Mouse (Mus musculus): ENCODE data around the gene Kcnmb4. TPM values are rescaled to one million over a fixed set of nuclear protein-coding genes. Genes with fewer than 3 reads are reported as not detected.

The Kcnmb4 gene
- total RNA-seq (2017) = 1.2 and 1.5 TPM in 2 replicates

DNA sequence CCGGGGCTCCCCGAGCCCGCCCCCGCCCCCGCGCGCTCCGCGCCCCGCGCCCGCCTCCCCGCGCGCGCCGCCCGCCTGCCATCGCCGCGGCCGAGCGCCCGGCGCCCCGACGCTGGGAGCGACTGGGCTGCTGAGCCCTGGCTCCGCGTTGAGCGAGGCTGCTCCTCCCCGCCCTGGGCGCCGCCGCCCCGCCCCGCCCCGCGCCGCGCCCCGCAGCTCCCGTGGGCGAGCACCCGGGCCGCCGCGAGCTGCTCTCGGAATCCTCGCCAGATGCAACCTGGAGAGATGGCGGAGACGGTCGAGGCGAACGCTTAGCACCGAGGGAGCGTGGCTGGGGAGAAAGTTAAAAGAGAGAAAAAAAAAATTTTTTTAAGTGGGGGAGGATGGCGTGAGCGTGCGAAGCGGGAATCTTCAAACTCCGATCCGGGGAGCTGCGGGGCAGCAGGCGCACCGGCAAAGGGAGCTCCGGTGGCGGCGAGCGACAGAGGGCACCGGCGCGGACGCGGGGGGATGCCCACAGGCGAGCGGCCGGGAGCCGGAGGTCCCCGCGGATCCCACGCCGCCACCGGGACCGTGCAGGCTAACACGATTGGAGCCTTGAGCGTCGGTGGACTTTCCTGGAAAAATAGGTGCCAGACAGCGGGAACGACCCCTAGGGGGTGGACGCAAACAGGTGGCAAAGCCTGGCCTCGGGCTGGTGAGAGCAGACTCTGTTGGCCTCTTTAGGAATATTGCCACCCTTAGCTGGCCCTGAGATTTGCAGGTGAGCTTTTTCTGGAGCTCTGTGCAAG, at the start of gene Kcnmb4:
Gene Kcnmb4 (minus strand): TSS at position 120 of the 791 bp plus-strand sequence.
- ATAC-seq (ENCODE audit: extremely low read depth, insufficient number of reproducible peaks, low FRiP score, poor library complexity, severe bottlenecking) = no peak

DNA sequence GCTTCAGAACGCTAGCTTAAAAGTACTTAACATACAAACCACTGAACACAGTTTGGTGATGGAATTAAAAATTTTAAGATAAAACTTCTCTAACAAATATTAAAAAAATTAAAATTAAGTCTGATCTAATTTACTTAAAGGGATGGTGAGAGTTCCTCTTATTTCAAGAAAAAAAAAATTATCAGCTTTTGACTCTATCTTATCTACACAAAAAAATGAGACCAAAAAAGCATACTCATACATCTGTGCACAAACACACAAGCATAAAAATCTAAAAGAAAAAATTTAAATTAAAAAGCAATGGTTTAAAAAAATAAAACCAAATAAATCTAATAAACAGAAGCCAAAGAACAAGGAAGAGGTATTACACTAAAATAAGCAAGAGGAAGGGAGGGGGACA, 45.9 kb upstream of the Kcnmb4 start:
- no peak for ATAC-seq (ENCODE audit: extremely low read depth, insufficient number of reproducible peaks, low FRiP score, poor library complexity, severe bottlenecking)

DNA sequence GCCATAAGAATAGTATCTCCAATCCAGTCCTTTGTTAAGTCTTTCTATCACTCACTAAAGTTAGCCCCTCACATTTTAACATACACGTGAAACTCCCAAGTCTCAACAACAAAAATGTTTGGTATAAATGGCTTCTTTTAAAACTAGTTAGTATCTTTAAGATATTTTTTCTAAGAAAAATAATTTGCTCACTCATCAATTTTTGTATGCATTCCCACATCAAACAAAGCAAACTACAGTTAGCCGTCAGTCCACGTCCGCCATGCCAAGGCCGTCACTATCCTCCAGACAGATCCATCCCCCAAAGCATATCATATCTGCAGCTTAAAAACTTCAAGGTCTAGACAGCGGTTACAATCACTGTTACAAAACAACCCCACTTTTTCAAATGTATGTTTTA, 41.9 kb upstream of the Kcnmb4 start:
- no peak for ATAC-seq (ENCODE audit: extremely low read depth, insufficient number of reproducible peaks, low FRiP score, poor library complexity, severe bottlenecking)

DNA sequence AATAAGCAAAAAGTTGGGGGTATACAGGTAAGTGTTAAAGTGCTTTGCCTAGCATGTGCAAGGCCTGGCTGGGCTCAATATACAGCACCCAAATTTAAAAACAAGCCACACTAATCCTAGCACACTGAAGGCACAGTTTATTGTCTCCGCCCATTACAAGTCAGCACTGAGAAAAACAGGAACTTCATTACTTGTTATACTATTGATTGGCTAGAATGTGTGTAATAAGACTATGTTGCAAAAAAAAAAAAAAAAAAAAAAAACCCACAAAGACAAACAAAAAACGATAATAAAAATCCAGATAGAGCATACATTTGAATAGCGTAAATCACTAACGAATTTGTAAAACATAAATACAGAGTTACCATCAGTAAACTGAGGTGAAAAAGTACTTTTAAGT, 41.5 kb upstream of the Kcnmb4 start:
- ATAC-seq (ENCODE audit: extremely low read depth, insufficient number of reproducible peaks, low FRiP score, poor library complexity, severe bottlenecking) = peak; percentile 44; the same call in 1 of the 2 replicates

DNA sequence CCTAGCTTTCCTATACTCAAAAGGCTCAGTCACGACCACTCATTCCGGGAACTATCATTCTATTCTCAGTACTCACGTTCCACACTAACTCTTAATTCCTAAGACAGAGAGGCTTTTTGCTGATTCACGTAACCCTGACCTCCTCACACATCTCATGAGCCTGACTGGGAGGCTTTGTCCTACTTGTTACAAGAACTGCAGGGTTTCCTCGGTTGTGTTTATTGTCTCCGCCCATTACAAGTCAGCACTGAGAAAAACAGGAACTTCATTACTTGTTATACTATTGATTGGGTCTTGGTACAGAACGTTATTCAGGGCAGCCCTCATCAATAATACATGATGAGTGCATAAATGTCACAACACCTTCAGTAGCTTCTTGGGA, 39.6 kb upstream of the Kcnmb4 start:
- ATAC-seq (ENCODE audit: extremely low read depth, insufficient number of reproducible peaks, low FRiP score, poor library complexity, severe bottlenecking) = peak; percentile 41; the same call in 1 of the 2 replicates

DNA sequence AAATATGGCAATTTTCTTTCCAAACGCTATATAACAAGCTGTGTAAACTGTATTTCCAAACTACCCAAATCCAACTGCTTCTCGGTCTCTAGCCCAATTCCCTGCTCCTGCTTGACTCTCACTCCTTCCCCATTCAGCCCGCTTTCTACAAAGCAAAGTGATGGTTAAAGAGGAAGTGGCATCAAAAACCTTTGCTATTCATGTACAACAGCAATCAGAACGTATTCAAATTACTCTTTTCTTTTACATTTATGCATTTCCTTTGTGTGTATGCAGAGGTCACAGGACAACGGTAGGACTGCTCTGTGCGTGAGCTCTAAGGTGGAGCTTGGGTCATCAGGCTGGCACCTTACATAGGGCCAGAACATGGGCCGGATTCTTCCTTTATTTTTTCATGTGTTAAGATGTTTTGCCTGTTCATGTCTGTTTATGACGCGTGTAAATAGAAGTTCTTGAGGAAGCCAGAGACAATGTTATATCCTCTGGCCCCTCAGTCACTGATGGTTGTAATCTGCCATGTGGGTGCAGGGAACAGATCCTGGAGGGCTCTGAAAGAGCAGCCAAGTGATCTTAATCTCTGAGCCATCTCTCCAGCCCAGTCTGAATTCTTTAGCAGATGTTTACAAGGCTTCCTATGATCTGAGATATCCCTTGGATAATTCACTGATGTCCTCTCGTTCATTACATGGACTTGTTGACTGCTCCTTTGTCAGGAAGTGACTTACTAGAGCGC, 39.0 kb upstream of the Kcnmb4 start:
- 0 out of 2 replicates have a peak, but pooled peaks have one; percentile 6 for ATAC-seq (ENCODE audit: extremely low read depth, insufficient number of reproducible peaks, low FRiP score, poor library complexity, severe bottlenecking)

DNA sequence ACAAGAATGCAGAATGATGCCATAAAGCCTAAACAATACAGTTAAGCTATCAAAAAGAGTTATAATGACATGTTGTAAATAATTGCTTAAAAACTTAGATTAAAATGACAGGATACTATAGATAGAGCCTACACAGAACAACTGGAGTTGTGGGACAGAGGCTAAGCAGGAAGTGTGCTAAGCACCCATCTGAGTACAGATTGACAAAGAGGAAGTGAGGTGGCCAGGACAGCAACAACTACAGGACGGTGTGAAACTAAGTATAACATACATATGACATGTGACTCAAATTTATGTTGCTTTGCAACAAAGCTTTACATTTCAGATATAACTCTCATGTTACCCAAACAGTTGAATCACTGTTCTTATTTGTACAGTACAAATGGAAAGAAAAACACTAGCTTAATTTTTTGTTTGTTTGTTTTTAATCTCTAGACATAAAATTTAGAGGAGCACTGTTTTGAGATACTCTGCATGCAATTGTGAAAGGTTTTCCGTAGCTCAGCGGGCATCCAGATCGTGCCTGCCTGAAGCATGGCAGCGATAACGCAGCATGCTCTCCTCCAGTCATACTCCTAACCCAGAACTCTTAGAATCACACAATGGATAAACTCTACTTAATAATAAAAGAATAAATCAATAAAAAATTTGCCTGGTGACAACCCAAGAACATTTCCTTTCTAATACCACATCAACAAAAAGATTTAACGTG, 31.8 kb upstream of the Kcnmb4 start:
- peak; percentile 97 for ATAC-seq (ENCODE audit: extremely low read depth, insufficient number of reproducible peaks, low FRiP score, poor library complexity, severe bottlenecking)

DNA sequence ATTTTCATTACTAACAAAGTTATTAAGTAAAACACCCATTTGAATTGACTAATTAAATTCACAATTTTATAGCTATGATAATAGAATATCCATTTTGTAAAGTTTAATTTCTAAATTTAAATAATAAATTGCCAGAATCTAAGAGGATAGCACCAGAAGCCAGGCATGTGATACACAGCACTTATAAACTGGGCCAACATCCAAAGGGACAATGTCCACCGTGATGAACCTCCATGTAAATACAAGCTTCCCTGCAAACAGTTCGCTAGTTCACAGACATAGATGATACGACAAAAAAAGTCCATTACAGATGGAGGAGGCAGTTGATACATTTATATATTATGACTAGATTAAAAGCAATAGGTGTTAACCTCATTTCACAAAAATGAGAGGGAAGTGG, 19.1 kb upstream of the Kcnmb4 start:
- ATAC-seq (ENCODE audit: extremely low read depth, insufficient number of reproducible peaks, low FRiP score, poor library complexity, severe bottlenecking) = no peak

DNA sequence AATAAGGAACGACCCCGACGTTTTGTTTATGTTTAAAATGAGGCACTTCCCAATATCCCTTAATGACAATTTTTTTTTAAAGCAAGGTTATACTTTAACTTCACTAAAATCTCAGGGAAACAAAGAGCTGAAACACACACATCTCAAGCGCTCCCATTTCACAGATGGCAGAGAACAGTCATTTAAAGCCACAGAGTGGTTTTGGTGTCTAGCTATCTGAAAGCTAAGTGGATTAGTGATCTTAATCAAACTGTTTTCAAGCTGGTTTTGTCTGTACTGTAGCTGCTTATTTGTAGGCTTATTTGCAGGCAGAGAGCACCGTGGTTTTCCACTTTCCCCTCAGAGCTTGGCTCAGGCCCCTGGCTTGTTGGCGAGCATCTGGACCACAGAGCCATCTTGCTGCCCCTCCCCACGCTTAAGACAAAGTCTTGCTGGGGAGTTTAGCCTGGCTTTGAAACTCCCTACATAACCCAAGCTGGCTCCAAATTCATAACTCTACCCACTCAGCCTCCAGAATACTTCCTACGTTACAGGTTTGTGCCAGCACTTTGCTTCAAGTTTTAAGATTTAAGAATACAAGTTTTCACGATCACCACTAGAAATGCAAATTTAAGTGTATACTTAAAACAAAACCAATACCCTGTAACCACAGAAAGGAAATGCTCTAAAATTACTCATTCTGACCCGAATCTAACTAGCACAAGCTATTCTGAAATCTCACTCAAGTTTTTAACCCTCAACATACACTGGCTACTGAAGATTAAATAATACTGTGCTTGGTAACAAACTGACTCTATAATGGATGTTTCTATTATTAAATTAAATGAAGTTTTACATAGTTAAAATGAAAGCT, 13.4 kb upstream of the Kcnmb4 start:
- no peak for ATAC-seq (ENCODE audit: extremely low read depth, insufficient number of reproducible peaks, low FRiP score, poor library complexity, severe bottlenecking)

DNA sequence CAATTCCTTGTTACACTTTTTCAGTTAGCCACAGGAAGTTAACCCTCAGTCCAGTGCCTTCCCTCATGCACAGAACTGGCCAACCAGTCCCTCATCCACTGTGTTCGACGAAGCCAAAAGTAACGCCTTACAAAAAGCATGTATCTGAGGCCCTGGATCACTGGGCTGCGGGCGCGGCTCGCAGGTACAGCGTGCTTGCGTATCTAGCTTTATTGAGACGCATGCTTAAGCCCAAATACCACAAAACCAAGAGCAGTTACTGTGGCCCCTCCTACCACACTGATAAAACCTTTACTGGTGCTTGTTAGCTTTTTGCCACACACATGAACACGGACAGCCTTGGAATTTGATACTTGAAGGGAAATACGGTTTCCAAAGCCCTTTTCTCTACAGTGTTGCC, 8.2 kb upstream of the Kcnmb4 start:
- ATAC-seq (ENCODE audit: extremely low read depth, insufficient number of reproducible peaks, low FRiP score, poor library complexity, severe bottlenecking) = no peak

DNA sequence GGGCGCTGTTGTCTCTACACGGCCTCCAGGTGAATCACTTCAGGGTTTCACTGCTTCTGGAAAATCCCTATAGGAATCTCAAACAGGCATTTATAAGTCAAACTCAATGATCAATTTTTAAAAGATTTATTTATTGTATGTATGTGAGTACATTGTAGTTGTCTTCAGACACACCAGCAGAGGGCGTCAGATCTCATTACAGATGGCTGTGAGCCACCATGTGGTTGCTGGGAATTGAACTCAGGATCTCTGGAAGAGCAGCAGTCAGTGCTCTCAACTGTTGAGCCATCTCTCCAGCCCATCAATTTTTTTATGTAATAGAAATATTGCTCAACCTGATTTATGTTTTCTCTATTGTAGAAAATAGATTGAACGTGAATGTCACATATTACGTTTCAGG, 7.3 kb upstream of the Kcnmb4 start:
- ATAC-seq (ENCODE audit: extremely low read depth, insufficient number of reproducible peaks, low FRiP score, poor library complexity, severe bottlenecking) = no peak

DNA sequence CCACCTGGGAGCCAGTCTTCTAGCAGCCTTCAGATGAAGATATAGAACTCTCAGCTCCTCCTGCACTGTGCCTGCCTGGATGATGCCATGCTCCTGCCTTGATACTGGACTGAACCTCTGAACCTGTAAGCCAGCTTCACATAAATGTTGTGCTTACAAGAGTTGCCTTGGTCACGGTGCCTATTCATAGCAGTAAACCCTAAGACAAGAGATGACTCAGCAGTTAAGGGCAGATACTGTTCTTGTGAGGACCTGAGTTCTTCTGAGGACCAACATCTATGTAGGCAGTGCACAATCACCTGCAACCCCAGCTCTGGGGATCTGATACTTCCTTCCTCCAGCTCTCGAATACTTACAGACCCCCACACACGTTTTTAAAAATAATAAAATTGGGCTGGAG, 2.9 kb upstream of the Kcnmb4 start:
- ATAC-seq (ENCODE audit: extremely low read depth, insufficient number of reproducible peaks, low FRiP score, poor library complexity, severe bottlenecking) = no peak

DNA sequence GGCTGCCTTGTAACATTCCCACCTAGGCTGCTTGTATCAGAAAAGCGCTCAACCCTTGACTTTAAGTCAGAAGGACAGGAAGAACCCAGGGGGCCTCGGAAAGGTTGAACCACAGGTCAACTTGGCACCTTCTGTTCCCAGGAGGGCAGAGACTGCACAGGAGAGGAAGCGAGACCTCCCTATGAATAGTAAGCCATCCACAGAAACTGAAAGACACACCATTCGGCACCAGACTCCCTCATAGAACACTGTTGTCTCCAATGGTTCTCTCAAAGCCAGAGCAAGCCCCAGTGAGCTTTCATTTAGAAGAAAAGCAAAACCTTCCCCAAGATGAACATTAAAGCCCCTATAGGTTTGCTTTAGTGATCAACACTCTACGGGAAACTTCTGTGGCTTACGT, 2.0 kb upstream of the Kcnmb4 start:
- no peak for ATAC-seq (ENCODE audit: extremely low read depth, insufficient number of reproducible peaks, low FRiP score, poor library complexity, severe bottlenecking)

DNA sequence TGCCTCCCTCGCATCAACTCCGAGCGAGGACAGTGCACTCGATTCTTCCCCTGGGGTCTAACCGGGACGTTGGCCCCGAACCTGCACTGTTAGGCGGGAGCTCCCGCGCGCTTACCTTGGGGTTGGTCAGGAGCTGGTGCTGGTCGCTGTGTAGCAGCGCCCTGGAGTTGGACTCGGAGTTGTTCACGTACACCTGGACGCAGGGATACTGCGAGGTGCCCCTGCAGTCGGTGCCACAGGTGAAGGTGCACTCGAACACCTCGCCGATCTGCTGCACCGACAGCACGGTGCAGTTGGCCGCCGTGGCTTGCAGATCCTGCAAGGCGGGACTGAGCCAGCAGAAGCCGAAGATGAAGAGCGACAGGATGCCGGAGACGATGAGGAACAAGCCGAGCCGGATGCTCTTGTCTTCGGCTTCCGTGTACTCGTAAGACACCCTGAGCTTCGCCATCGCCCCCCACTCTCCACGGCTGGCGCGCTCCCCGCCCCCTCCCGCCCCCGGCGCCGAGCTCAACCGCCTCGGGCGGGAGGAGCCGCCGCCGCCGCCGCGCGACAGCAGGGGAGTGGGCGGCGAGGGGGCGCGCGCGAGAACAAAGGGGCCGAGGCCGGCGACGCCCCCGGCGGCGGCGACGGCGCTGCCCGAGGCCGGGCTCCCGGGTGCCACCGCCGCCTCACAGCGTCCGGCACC, 463 bp downstream of the Kcnmb4 start:
- peak; percentile 65; the same call in 1 of the 2 replicates for ATAC-seq (ENCODE audit: extremely low read depth, insufficient number of reproducible peaks, low FRiP score, poor library complexity, severe bottlenecking)

DNA sequence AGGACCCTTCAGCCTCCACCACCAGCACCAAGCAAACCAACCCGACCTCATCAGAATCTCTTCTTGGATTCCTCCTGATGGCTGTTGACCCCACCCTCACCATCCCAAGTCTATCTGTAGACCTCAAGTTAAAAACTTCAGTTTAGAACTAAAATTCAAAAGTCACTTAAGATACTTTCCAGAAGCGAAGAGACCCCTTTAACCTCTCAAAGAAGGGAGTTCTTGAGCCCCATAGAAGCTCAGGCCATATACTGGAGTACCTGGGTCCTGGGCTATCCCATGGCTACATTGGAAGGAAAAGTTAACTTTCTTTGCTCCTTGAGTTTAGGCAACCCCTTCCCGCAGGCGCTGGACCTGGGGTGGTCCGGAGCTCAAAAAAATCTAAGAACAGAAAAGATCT, 1.1 kb downstream of the Kcnmb4 start:
- ATAC-seq (ENCODE audit: extremely low read depth, insufficient number of reproducible peaks, low FRiP score, poor library complexity, severe bottlenecking) = no peak

DNA sequence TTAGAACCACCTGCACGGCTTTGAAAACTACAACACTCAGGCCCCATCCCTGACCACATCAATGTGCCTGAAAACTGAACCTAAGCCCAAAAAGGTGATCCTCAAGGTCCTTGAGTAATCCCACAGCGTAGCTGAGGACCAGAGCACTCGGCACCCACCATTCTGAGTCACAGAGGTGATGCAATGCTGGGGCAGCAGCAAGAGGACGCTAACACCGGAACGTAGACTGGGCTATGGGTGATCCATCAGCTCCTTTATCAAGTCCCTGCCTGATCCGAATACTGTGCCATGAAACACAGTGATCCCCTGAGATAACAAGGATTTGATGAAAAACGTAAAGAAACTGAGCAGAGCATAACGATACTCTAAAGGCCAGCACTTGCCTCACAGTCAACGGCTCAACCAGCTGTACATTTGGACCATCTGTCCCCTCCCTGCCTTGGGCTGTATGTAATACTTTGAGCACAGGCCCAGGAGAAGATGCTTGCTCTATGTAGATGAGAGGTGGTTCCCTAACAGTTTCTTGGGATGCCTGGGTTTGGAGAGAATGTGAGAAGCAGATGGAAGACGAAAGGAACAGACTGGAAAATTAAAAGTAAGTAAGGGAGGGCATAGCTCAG, 3.3 kb downstream of the Kcnmb4 start:
- no peak for ATAC-seq (ENCODE audit: extremely low read depth, insufficient number of reproducible peaks, low FRiP score, poor library complexity, severe bottlenecking)

DNA sequence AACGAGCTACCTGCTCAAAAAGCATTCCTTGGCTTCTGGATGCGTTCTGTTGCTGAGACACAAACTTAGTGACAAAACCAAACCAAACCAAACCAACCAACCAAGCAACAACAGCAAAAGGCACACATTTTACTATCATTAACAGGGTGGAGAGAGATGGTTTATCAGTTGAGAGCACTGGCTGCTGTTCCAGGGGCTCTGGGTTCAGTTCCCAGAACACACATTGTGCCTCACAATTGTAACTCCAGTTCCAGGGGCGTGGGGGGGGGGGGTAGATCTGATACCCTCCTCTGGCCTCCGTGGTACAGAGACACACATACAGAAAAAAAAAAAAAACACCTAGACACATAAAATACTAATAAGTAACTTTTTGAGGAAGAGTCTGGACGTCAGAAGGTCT, 5.6 kb downstream of the Kcnmb4 start:
- ATAC-seq (ENCODE audit: extremely low read depth, insufficient number of reproducible peaks, low FRiP score, poor library complexity, severe bottlenecking) = no peak

DNA sequence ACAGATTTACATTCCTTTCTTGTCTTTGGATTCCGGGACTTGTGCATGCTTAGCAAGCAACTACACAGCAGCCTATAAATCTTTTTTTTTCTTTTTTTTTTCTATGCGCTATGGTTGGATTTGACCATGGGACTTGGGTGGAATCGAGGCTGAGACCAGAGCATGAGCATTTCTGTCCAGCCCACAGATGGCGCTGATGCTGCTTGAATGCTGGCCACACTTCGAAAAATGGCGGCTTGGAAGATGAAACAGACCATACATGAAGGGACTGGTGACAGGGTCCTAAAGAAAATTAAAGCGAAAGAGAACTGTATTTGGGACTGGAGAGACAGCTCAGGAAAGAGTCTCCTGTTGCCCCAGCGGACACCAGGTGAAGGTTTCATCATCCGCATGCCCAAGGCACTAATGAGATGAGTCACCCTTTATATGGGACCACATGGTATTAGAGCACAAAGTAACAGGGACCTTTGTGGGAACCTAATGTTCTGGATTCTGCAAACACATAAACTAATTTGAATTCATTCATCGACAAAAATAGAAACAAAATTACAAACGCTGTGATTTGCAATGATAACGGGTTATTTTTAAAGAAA, 9.8 kb downstream of the Kcnmb4 start:
- ATAC-seq (ENCODE audit: extremely low read depth, insufficient number of reproducible peaks, low FRiP score, poor library complexity, severe bottlenecking) = no peak

Measured in neutrophil, adult 5-6 weeks (primary cell).